8 mouse cellular contexts compared by ENCODE assay signal in genomic region chr7:105751491-105752433, GRCm38 (mm10). TPM values are rescaled to one million over a fixed set of nuclear protein-coding genes. Genes with fewer than 3 reads are reported as not detected.
A peak's percentile ranks its signal among the peaks of the same experiment; 100 is the strongest.
DNase-seq lines count a peak whose midpoint lies in the region; ATAC-seq and TF ChIP-seq lines count a peak whose summit lies in the region.

Gene Tpp1 (minus strand): TSS chr7:105752235.

- peaks cover 16% of the 10 kb centered on the region for H3K27me3 ChIP-seq in CH12.LX (replicated peaks)
- H3K27me3 ChIP-seq in forebrain, embryonic 12.5 days: no peaks in the 10 kb centered on the region
- no peaks in the 10 kb centered on the region for H3K27me3 ChIP-seq in heart, postnatal 0 days (ENCODE audit: control insufficient read depth, insufficient read depth, low read length)
- H3K27me3 ChIP-seq in liver, embryonic 16.5 days (ENCODE audit: control insufficient read depth, insufficient read depth, low read depth, low read length): no peaks in the 10 kb centered on the region
- no peaks in the 10 kb centered on the region for H3K27me3 ChIP-seq in neural tube, embryonic 13.5 days
- H3K27me3 ChIP-seq in testis, adult 2 months (ENCODE audit: control insufficient read depth, insufficient read depth, low read length): no peaks in the 10 kb centered on the region

- in situ Hi-C loops in CH12.LX (cut with MboI; ENCODE audit: low pct_ligation_motif_present, low pct_unique_long_range_greater_than_20kb, low sequenced_read_pairs): no loop called here

- ATAC-seq in forebrain, embryonic 12.5 days (ENCODE audit: low FRiP score): peak; percentile 96
- ATAC-seq in heart, postnatal 0 days (ENCODE audit: insufficient read depth, low read depth): peak; percentile 96
- ATAC-seq in liver, embryonic 16.5 days (ENCODE audit: low read depth): peak; percentile 92
- ATAC-seq in neural tube, embryonic 13.5 days (ENCODE audit: low read depth): peak; percentile 92

- H3K79me2 ChIP-seq in CH12.LX (replicated peaks; ENCODE audit: control insufficient read depth, extremely low read depth, insufficient read depth, poor library complexity, severe bottlenecking): no peaks in the 10 kb centered on the region

- TF ChIP-seq RAD21 in CH12.LX (IDR thresholded peaks at IDR 0.05; ENCODE audit: low read depth, low read length): no peak

- peak within 1 kb of the TSS; percentile 80 to 90 (median 88) for H3K4me3 ChIP-seq in CH12.LX (replicated peaks in 1 of 3; ENCODE audit: low read depth in 2 of 3, low read length in 2 of 3, poor library complexity in 1 of 3)
- peak within 1 kb of the TSS; percentile 52 for H3K4me3 ChIP-seq in forebrain, embryonic 12.5 days (replicated peaks)
- H3K4me3 ChIP-seq in heart, postnatal 0 days (ENCODE audit: low read depth, low read length): peak within 1 kb of the TSS; percentile 58
- H3K4me3 ChIP-seq in liver, embryonic 16.5 days (ENCODE audit: low read depth, low read length): peak within 1 kb of the TSS; percentile 82
- peak within 1 kb of the TSS; percentile 49 for H3K4me3 ChIP-seq in neural tube, embryonic 13.5 days
- H3K4me3 ChIP-seq in testis, adult 2 months (ENCODE audit: control insufficient read depth, low read depth, low read length): peak within 1 kb of the TSS; percentile 86

- peak within 1 kb of the TSS; percentile 4; the same call in 1 of the 2 replicates for H3K27ac ChIP-seq in CH12.LX (ENCODE audit: insufficient read depth, low read depth)
- peak within 1 kb of the TSS; percentile 68; the same call in 1 of the 2 replicates for H3K27ac ChIP-seq in forebrain, embryonic 12.5 days
- peak within 1 kb of the TSS; percentile 14; the same call in 1 of the 2 replicates for H3K27ac ChIP-seq in heart, postnatal 0 days (ENCODE audit: low read depth)
- H3K27ac ChIP-seq in liver, embryonic 16.5 days (ENCODE audit: low read length): peak within 1 kb of the TSS; percentile 65
- peak within 1 kb of the TSS; percentile 46; the same call in 1 of the 2 replicates for H3K27ac ChIP-seq in neural tube, embryonic 13.5 days (replicated peaks)
- H3K27ac ChIP-seq in testis, adult 2 months (ENCODE audit: control insufficient read depth, insufficient read depth, low read depth, low read length): peak within 1 kb of the TSS; percentile 41; the same call in 1 of the 2 replicates

- no peak for TF ChIP-seq EP300 in CH12.LX (IDR thresholded peaks at IDR 0.05; ENCODE audit: low read length)
- TF ChIP-seq EP300 in heart, postnatal 0 days (IDR thresholded peaks at IDR 0.05; ENCODE audit: low read depth): no peak

- dilution Hi-C loops in CH12.LX (cut with MboI; ENCODE audit: extremely low pct_ligation_motif_present, extremely low pct_unique_long_range_greater_than_20kb, low sequenced_read_pairs): no loop called here

- TF ChIP-seq CTCF in CH12.LX (conservative IDR thresholded peaks at IDR 0.05 in 1 of 2, IDR thresholded peaks at IDR 0.05 in 1 of 2; ENCODE audit: low read depth in 2 of 2, low read length in 2 of 2): no peak
- no peak for TF ChIP-seq CTCF in heart, postnatal 0 days (IDR thresholded peaks at IDR 0.05; ENCODE audit: low read depth)
- no peak for TF ChIP-seq CTCF in testis, adult 2 months (IDR thresholded peaks at IDR 0.05; ENCODE audit: control insufficient read depth, insufficient read depth, insufficient replicate concordance, low read depth, low read length)

- peak within 1 kb of the TSS; percentile 58 for H3K4me2 ChIP-seq in CH12.LX (ENCODE audit: insufficient read depth, low read depth, poor library complexity, severe bottlenecking)
- peak within 1 kb of the TSS; percentile 71 for H3K4me2 ChIP-seq in forebrain, embryonic 12.5 days
- peak within 1 kb of the TSS; percentile 81 for H3K4me2 ChIP-seq in heart, postnatal 0 days (ENCODE audit: low read depth, low read length)
- H3K4me2 ChIP-seq in liver, embryonic 16.5 days (ENCODE audit: low read depth, low read length): peak within 1 kb of the TSS; percentile 94
- H3K4me2 ChIP-seq in neural tube, embryonic 13.5 days: peak within 1 kb of the TSS; percentile 63

- no peaks in the 10 kb centered on the region for H3K9me3 ChIP-seq in CH12.LX (replicated peaks; ENCODE audit: low read length)
- H3K9me3 ChIP-seq in forebrain, embryonic 12.5 days: no peaks in the 10 kb centered on the region
- no peaks in the 10 kb centered on the region for H3K9me3 ChIP-seq in heart, postnatal 0 days (replicated peaks; ENCODE audit: control insufficient read depth, low read length)
- H3K9me3 ChIP-seq in liver, embryonic 16.5 days (replicated peaks; ENCODE audit: control insufficient read depth, low read length): no peaks in the 10 kb centered on the region
- no peaks in the 10 kb centered on the region for H3K9me3 ChIP-seq in neural tube, embryonic 13.5 days

- TF ChIP-seq POLR2A in CH12.LX (IDR thresholded peaks at IDR 0.05; ENCODE audit: low read depth, low read length): peak; percentile 67
- no peak for TF ChIP-seq POLR2A in testis, adult 2 months (IDR thresholded peaks at IDR 0.05; ENCODE audit: control insufficient read depth, low read depth, low read length)

- peaks cover 25 to 39% of the 10 kb centered on the region in 2 experiments for H3K36me3 ChIP-seq in CH12.LX (replicated peaks in 1 of 2; ENCODE audit: control insufficient read depth in 1 of 2, insufficient read depth in 1 of 2, low read length in 1 of 2)
- H3K36me3 ChIP-seq in forebrain, embryonic 12.5 days (replicated peaks): peaks cover 57% of the 10 kb centered on the region
- H3K36me3 ChIP-seq in heart, postnatal 0 days (replicated peaks; ENCODE audit: control insufficient read depth, insufficient read depth, low read length): peaks cover 42% of the 10 kb centered on the region
- H3K36me3 ChIP-seq in liver, embryonic 16.5 days (ENCODE audit: control insufficient read depth, insufficient read depth): peaks cover 7% of the 10 kb centered on the region; the same call in 1 of the 2 replicates
- peaks cover 67% of the 10 kb centered on the region for H3K36me3 ChIP-seq in neural tube, embryonic 13.5 days
- H3K36me3 ChIP-seq in testis, adult 2 months (ENCODE audit: control insufficient read depth, insufficient read depth, low read length): no peaks in the 10 kb centered on the region

- 22% methylated on average over 20 of the region's 20 CpGs for WGBS in forebrain, embryonic 12.5 days
- WGBS in heart, postnatal 0 days: 16% methylated on average over 20 of the region's 20 CpGs
- 18% methylated on average over 20 of the region's 20 CpGs for WGBS in liver, embryonic 16.5 days (ENCODE audit: insufficient replicate concordance)
- WGBS in neural tube, embryonic 13.5 days: 24% methylated on average over 20 of the region's 20 CpGs

- peaks cover 0 to 14% of the 10 kb centered on the region in 2 experiments; a peak in 3 of 4 replicates for H3K4me1 ChIP-seq in CH12.LX (ENCODE audit: control insufficient read depth in 1 of 2, insufficient read depth in 2 of 2)
- H3K4me1 ChIP-seq in forebrain, embryonic 12.5 days: peaks cover 17% of the 10 kb centered on the region
- 0 out of 2 replicates have a peak, but pooled peaks cover 10% of the 10 kb centered on the region for H3K4me1 ChIP-seq in heart, postnatal 0 days (ENCODE audit: control insufficient read depth, insufficient read depth)
- peaks cover 15% of the 10 kb centered on the region for H3K4me1 ChIP-seq in liver, embryonic 16.5 days (ENCODE audit: control insufficient read depth, low read depth, low read length)
- H3K4me1 ChIP-seq in neural tube, embryonic 13.5 days (replicated peaks): peaks cover 24% of the 10 kb centered on the region
- peaks cover 13% of the 10 kb centered on the region for H3K4me1 ChIP-seq in testis, adult 2 months (ENCODE audit: control insufficient read depth, insufficient read depth, low read length)

- H3K9ac ChIP-seq in CH12.LX (ENCODE audit: insufficient read depth, low read depth): peak within 1 kb of the TSS; percentile 90
- H3K9ac ChIP-seq in forebrain, embryonic 12.5 days: peak within 1 kb of the TSS; percentile 71
- H3K9ac ChIP-seq in heart, postnatal 0 days (replicated peaks; ENCODE audit: low read depth, low read length): peak within 1 kb of the TSS; percentile 56
- peak within 1 kb of the TSS; percentile 89 for H3K9ac ChIP-seq in liver, embryonic 16.5 days (ENCODE audit: low read depth, low read length)
- H3K9ac ChIP-seq in neural tube, embryonic 13.5 days: peak within 1 kb of the TSS; percentile 76

- peak; percentile 95 for DNase-seq in CH12.LX (ENCODE audit: extremely low read depth)
- peak; percentile 91 for DNase-seq in c-Kit-positive CD71-positive TER-119-negative erythroid progenitor cells, embryonic 14.5 days (ENCODE audit: low read depth)
- peak; percentile 95 for DNase-seq in heart, postnatal 0 days (ENCODE audit: low spot score)
- peak; percentile 87 to 93 for DNase-seq in kidney, postnatal 4 days

TF ChIP-seq in CH12.LX, 34 proteins besides CTCF, POLR2A, EP300 and RAD21 (continues in another document):
- TF ChIP-seq JUN (IDR thresholded peaks at IDR 0.05; ENCODE audit: insufficient read depth, low read depth, low read length) (no peak), USF1 (IDR thresholded peaks at IDR 0.05; ENCODE audit: low read depth, low read length) (peak; percentile 97), MYC (IDR thresholded peaks at IDR 0.05; ENCODE audit: low read depth, low read length) (0 out of 2 replicates have a peak, but pooled peaks have one; percentile 36), MAX (IDR thresholded peaks at IDR 0.05; ENCODE audit: low read length) (peak; percentile 92), CHD1 (IDR thresholded peaks at IDR 0.05; ENCODE audit: low read depth, low read length) (no peak), TCF12 (IDR thresholded peaks at IDR 0.05; ENCODE audit: low read depth, low read length) (0 out of 2 replicates have a peak, but pooled peaks have one; percentile 17), JUND (conservative IDR thresholded peaks at IDR 0.05; ENCODE audit: low read depth, low read length) (no peak), ELF1 (IDR thresholded peaks at IDR 0.05; ENCODE audit: low read depth, low read length) (no peak), SMC3 (IDR thresholded peaks at IDR 0.05; ENCODE audit: low read depth, low read length) (no peak), GABPA (IDR thresholded peaks at IDR 0.05; ENCODE audit: insufficient replicate concordance, low read depth, low read length) (no peak), TBP (conservative IDR thresholded peaks at IDR 0.05; ENCODE audit: low read depth, low read length) (peak; percentile 50; the same call in 1 of the 2 replicates)

RNA-seq across cellular contexts. Expression of gene Tpp1, which starts in this region (rescaled TPM):
- total RNA-seq in CH12.LX (2012; rRNA removed): 25.1 and 29.9 TPM in 2 replicates
- 13.8 and 19.1 TPM in 2 replicates for total RNA-seq in CH12.LX (2014; rRNA removed)
- polyA plus RNA-seq in CH12.LX (2012; ENCODE audit: insufficient read length, low read depth): 45.4 and 49.1 TPM in 2 replicates
- 45.8 and 48.3 TPM in 2 replicates for polyA plus RNA-seq in forebrain, embryonic 12.5 days (2016; fragmentation: Nextera tagmentation; extraction: Ambion mirVana)
- 89.7 and 99.9 TPM in 2 replicates for total RNA-seq in heart, postnatal 0 days (2014; rRNA removed; ENCODE audit: low replicate concordance)
- polyA plus RNA-seq in heart, postnatal 0 days (2015; fragmentation: Nextera tagmentation; extraction: Ambion mirVana): 54.8 and 61.2 TPM in 2 replicates
- polyA plus RNA-seq in liver, embryonic 16.5 days (2015; fragmentation: Nextera tagmentation; extraction: Ambion mirVana): 65.0 and 73.5 TPM in 2 replicates
- polyA plus RNA-seq in neural tube, embryonic 13.5 days (2015; fragmentation: Nextera tagmentation; extraction: Ambion mirVana): 48.4 and 49.2 TPM in 2 replicates
- polyA plus RNA-seq in testis, adult 2 months (2012; rRNA removed): 9.9 and 10.5 TPM in 2 replicates

Comparison
In these comparisons a context has a peak if more than half of its experiments do, and no peak if none do; other contexts are left out.
1. Peak in every context shown above with its lines: DNase-seq, ATAC-seq, H3K4me3 ChIP-seq and H3K27ac ChIP-seq.
2. H3K27ac ChIP-seq: peak in every context shown above with its lines; median percentile 68 in forebrain, embryonic 12.5 days; 65 in liver, embryonic 16.5 days; 46 in neural tube, embryonic 13.5 days; 41 in testis, adult 2 months; 14 in heart, postnatal 0 days; 4 in CH12.LX.